Comparison of ENCODE assay signal across 17 mouse cellular contexts in genomic region chr5:103112471-103112870, GRCm38 (mm10).
"Had no signal": no experiment of that assay in that cellular context is flagged by ENCODE, and none has a peak within 500 bp of the region (broad histone marks: within the 10 kb centered on the region; RNA-seq: fewer than 3 reads in every experiment).

No protein-coding gene starts in this region.

- H3K27ac ChIP-seq: kidney, postnatal 0 days; limb, embryonic 12.5 days; limb, embryonic 15.5 days; liver, embryonic 14.5 days; macrophage; midbrain, embryonic 12.5 days; midbrain, embryonic 15.5 days; neural tube, embryonic 12.5 days; neural tube, embryonic 15.5 days; stomach, embryonic 15.5 days had no signal

- H3K36me3 ChIP-seq: limb, embryonic 12.5 days; limb, embryonic 15.5 days; neural tube, embryonic 12.5 days; neural tube, embryonic 15.5 days; stomach, embryonic 15.5 days had no signal

- H3K4me3 ChIP-seq: limb, embryonic 12.5 days; limb, embryonic 15.5 days; midbrain, embryonic 12.5 days; midbrain, embryonic 15.5 days; neural tube, embryonic 12.5 days; neural tube, embryonic 15.5 days; stomach, embryonic 15.5 days had no signal

- DNase-seq: kidney, postnatal 25 days; left cerebral cortex, postnatal 4 days; liver, postnatal 0 days; lung, embryonic 14.5 days; right cerebral cortex, postnatal 25 days; spleen, adult 18-20 months; thymus, postnatal 36 days had no signal

- H3K27me3 ChIP-seq: limb, embryonic 12.5 days; limb, embryonic 15.5 days; midbrain, embryonic 12.5 days; midbrain, embryonic 15.5 days; neural tube, embryonic 12.5 days; neural tube, embryonic 15.5 days; stomach, embryonic 15.5 days had no signal

- H3K9me3 ChIP-seq: limb, embryonic 12.5 days; limb, embryonic 15.5 days; midbrain, embryonic 12.5 days; midbrain, embryonic 15.5 days; neural tube, embryonic 12.5 days; neural tube, embryonic 15.5 days; stomach, embryonic 15.5 days had no signal

- H3K4me1 ChIP-seq: limb, embryonic 12.5 days; limb, embryonic 15.5 days; midbrain, embryonic 12.5 days; midbrain, embryonic 15.5 days; neural tube, embryonic 12.5 days; neural tube, embryonic 15.5 days; stomach, embryonic 15.5 days had no signal
